Mouse (Mus musculus) embryonic facial prominence, embryonic 12.5 days (tissue): ENCODE data around the gene 2410015M20Rik. TPM values are rescaled to one million over a fixed set of nuclear protein-coding genes. Genes with fewer than 3 reads are reported as not detected.
"Not testable (repeated sequence)": the region's sequence is repeated elsewhere in the genome, so short reads cannot be mapped to it uniquely, and the experiment has no call there.

Experiments
- ATAC-seq: fragments of 200-750 bp; cut with Nextera tagmentation; 2 replicates; pipeline ENCODE4 v1.8.0; 2017; ENCODE audit not compliant: insufficient number of reproducible peaks, insufficient read depth, low FRiP score, low TSS enrichment
- H3K27ac ChIP-seq: fragments of 300-500 bp; sonication (generic); 2 replicates; pipeline ENCODE4 v1.5.1; 2016; ENCODE audit warnings: mild to moderate bottlenecking
- H3K27me3 ChIP-seq: fragments of 300-500 bp; sonication (generic); 2 replicates; pipeline ENCODE4 v1.6.1; 2016; ENCODE audit warnings: mild to moderate bottlenecking, moderate library complexity
- H3K36me3 ChIP-seq: fragments of 300-500 bp; sonication (generic); 2 replicates; pipeline ENCODE4 v1.6.1; 2016; ENCODE audit warnings: mild to moderate bottlenecking
- H3K4me1 ChIP-seq: fragments of 300-500 bp; sonication (generic); 2 replicates; pipeline ENCODE4 v1.6.1; 2016
- H3K4me2 ChIP-seq: fragments of 300-500 bp; sonication (generic); replicated peaks from 2 replicates; pipeline ENCODE4 v1.6.1; 2016; ENCODE audit warnings: mild to moderate bottlenecking, moderate library complexity
- H3K4me3 ChIP-seq: fragments of 300-500 bp; sonication (generic); 2 replicates; pipeline ENCODE4 v1.5.1; 2016; ENCODE audit warnings: mild to moderate bottlenecking
- H3K9ac ChIP-seq: fragments of 300-500 bp; sonication (generic); 2 replicates; pipeline ENCODE4 v1.6.1; 2016; ENCODE audit warnings: mild to moderate bottlenecking, moderate library complexity
- H3K9me3 ChIP-seq: fragments of 300-500 bp; sonication (generic); 2 replicates; pipeline ENCODE4 v1.6.1; 2016; ENCODE audit warnings: mild to moderate bottlenecking, moderate library complexity
- WGBS: fragments of 180-500 bp; shearing (Covaris S2); methylation state at CpG from one replicate; pipeline ENCODE4 v1.1.7; 2016; 5-methylcytosine and 5-hydroxymethylcytosine counted together
- polyA plus RNA-seq: library from polyadenylated mRNA; unstranded; fragments of >200 nt; fragmentation: Nextera tagmentation; extraction: Ambion mirVana; gene quantifications from 2 replicates; pipeline ENCODE4 v1.2.1, GENCODE M21; 2016

2410015M20Rik gene
- polyA plus RNA-seq, 1 experiment from 2014 or later, result 208 TPM

GRCm38 (mm10) chr17:56626754-56627470 is 17.3 kb upstream of the 2410015M20Rik start, which contains the start of gene Lonp1:
Gene Lonp1, minus strand, starts transcription at chr17:56626887.
- WGBS, result under 1% methylated on average over 51 of the region's 51 CpGs
- Histone ChIP-seq H3K4me1 (peaks cover 17% of the 10 kb centered on the region), H3K27me3 (no peaks in the 10 kb centered on the region)

GRCm38 (mm10) chr17:56626260-56626659 is 16.7 kb upstream of the 2410015M20Rik start:
- Histone ChIP-seq H3K27me3 (no peaks in the 10 kb centered on the region), H3K27ac (peak overlapping the region; percentile 70; the same call in 1 of the 2 replicates)
- WGBS, result under 1% methylated on average over 24 of the region's 32 CpGs

More at GRCm38 (mm10) chr17:56626754-56627470, 17.3 kb upstream of the 2410015M20Rik start, which contains the start of gene Lonp1:
- Histone ChIP-seq H3K27ac (peak within 1 kb of the TSS; percentile 80), H3K36me3 (peaks cover 16% of the 10 kb centered on the region), H3K9ac (peak within 1 kb of the TSS; percentile 92), H3K4me3 (peak within 1 kb of the TSS; percentile 96), H3K4me2 (peak within 1 kb of the TSS; percentile 94), H3K9me3 (no peaks in the 10 kb centered on the region)
- ATAC-seq, result peak; percentile 87

GRCm38 (mm10) chr17:56625495-56625894 is 15.9 kb upstream of the 2410015M20Rik start:
- peak overlapping the region; percentile 96; the same call in 1 of the 2 replicates for H3K4me3 ChIP-seq
- H3K27me3 ChIP-seq, result no peaks in the 10 kb centered on the region
- H3K4me1 ChIP-seq, result peaks cover 17% of the 10 kb centered on the region
- H3K9me3 ChIP-seq, result no peaks in the 10 kb centered on the region
- H3K4me2 ChIP-seq, result peak overlapping the region; percentile 94; the same call in 1 of the 2 replicates
- no peak for ATAC-seq
- no peak overlapping the region for H3K27ac ChIP-seq
- WGBS, result 70% methylated on average over 3 of the region's 3 CpGs
- H3K9ac ChIP-seq, result no peak overlapping the region
- peaks cover 29% of the 10 kb centered on the region for H3K36me3 ChIP-seq

More at GRCm38 (mm10) chr17:56626260-56626659, 16.7 kb upstream of the 2410015M20Rik start:
- Histone ChIP-seq H3K9ac (peak overlapping the region; percentile 92), H3K4me1 (peaks cover 17% of the 10 kb centered on the region), H3K4me2 (peak overlapping the region; percentile 94), H3K9me3 (no peaks in the 10 kb centered on the region), H3K36me3 (peaks cover 22% of the 10 kb centered on the region), H3K4me3 (peak overlapping the region; percentile 96)
- no peak for ATAC-seq

GRCm38 (mm10) chr17:56617628-56618027 is 8.1 kb upstream of the 2410015M20Rik start:
- ATAC-seq, result no peak
- H3K36me3 ChIP-seq, result peaks cover 83% of the 10 kb centered on the region

GRCm38 (mm10) chr17:56616725-56617124 is 7.2 kb upstream of the 2410015M20Rik start:
- peaks cover 74% of the 10 kb centered on the region for H3K36me3 ChIP-seq
- H3K27ac ChIP-seq, result no peak overlapping the region
- H3K9me3 ChIP-seq, result no peaks in the 10 kb centered on the region
- no peak overlapping the region for H3K9ac ChIP-seq
- WGBS, result 77% methylated on average over 3 of the region's 3 CpGs
- H3K4me1 ChIP-seq, result peaks cover 18% of the 10 kb centered on the region
- no peaks in the 10 kb centered on the region for H3K27me3 ChIP-seq
- H3K4me3 ChIP-seq, result no peak overlapping the region
- no peak for ATAC-seq
- H3K4me2 ChIP-seq, result no peak overlapping the region

More at GRCm38 (mm10) chr17:56617628-56618027, 8.1 kb upstream of the 2410015M20Rik start:
- peaks cover 15% of the 10 kb centered on the region for H3K4me1 ChIP-seq
- 92% methylated on average over 8 of the region's 8 CpGs for WGBS
- H3K9ac ChIP-seq, result 0 out of 2 replicates have a peak overlapping the region, but pooled peaks have one; percentile 7
- H3K9me3 ChIP-seq, result no peaks in the 10 kb centered on the region
- no peak overlapping the region for H3K4me3 ChIP-seq
- no peaks in the 10 kb centered on the region for H3K27me3 ChIP-seq
- H3K27ac ChIP-seq, result no peak overlapping the region
- no peak overlapping the region for H3K4me2 ChIP-seq

GRCm38 (mm10) chr17:56615792-56616191 is 6.2 kb upstream of the 2410015M20Rik start:
- 93% methylated on average over 4 of the region's 4 CpGs for WGBS
- no peaks in the 10 kb centered on the region for H3K9me3 ChIP-seq
- no peak overlapping the region for H3K9ac ChIP-seq
- H3K4me1 ChIP-seq, result peaks cover 18% of the 10 kb centered on the region
- H3K36me3 ChIP-seq, result peaks cover 66% of the 10 kb centered on the region
- H3K4me3 ChIP-seq, result no peak overlapping the region
- no peak overlapping the region for H3K4me2 ChIP-seq
- no peak for ATAC-seq
- H3K27ac ChIP-seq, result no peak overlapping the region
- H3K27me3 ChIP-seq, result no peaks in the 10 kb centered on the region

- WGBS, result 87% methylated on average over 11 of the region's 11 CpGs
- peaks cover 61% of the 10 kb centered on the region for H3K36me3 ChIP-seq
- H3K9ac ChIP-seq, result peak overlapping the region; percentile 83
- peak overlapping the region; percentile 96 for H3K4me2 ChIP-seq
- no peak for ATAC-seq
- no peaks in the 10 kb centered on the region for H3K9me3 ChIP-seq
- peak overlapping the region; percentile 68 for H3K4me3 ChIP-seq
- no peak overlapping the region for H3K27ac ChIP-seq
- H3K4me1 ChIP-seq, result peaks cover 22% of the 10 kb centered on the region
- H3K27me3 ChIP-seq, result no peaks in the 10 kb centered on the region
Measured at GRCm38 (mm10) chr17:56615136-56615784, 5.7 kb upstream of the 2410015M20Rik start.

- H3K27ac ChIP-seq, result no peak overlapping the region
- no peaks in the 10 kb centered on the region for H3K9me3 ChIP-seq
- ATAC-seq, result no peak
- peak overlapping the region; percentile 96 for H3K4me2 ChIP-seq
- peak overlapping the region; percentile 68 for H3K4me3 ChIP-seq
- WGBS, result 33% methylated on average over 14 of the region's 14 CpGs
- peaks cover 54% of the 10 kb centered on the region for H3K36me3 ChIP-seq
- peaks cover 23% of the 10 kb centered on the region for H3K4me1 ChIP-seq
- H3K27me3 ChIP-seq, result no peaks in the 10 kb centered on the region
- peak overlapping the region; percentile 83 for H3K9ac ChIP-seq
Measured at GRCm38 (mm10) chr17:56614391-56615135, 5.0 kb upstream of the 2410015M20Rik start.

GRCm38 (mm10) chr17:56613893-56614292 is 4.3 kb upstream of the 2410015M20Rik start:
- Histone ChIP-seq H3K4me3 (peak overlapping the region; percentile 68), H3K9ac (peak overlapping the region; percentile 83), H3K27ac (peak overlapping the region; percentile 94; the same call in 1 of the 2 replicates), H3K4me1 (peaks cover 24% of the 10 kb centered on the region), H3K4me2 (peak overlapping the region; percentile 96), H3K36me3 (peaks cover 47% of the 10 kb centered on the region)
- H3K9me3 ChIP-seq, ATAC-seq, H3K27me3 ChIP-seq: not testable (repeated sequence)
- under 1% methylated on average over 26 of the region's 26 CpGs for WGBS

GRCm38 (mm10) chr17:56613236-56613844 is 3.8 kb upstream of the 2410015M20Rik start, which contains the start of gene Rpl36:
Gene Rpl36, plus strand, starts transcription at chr17:56613416.
- Histone ChIP-seq H3K9ac (peak within 1 kb of the TSS; percentile 83), H3K9me3 (no peaks in the 10 kb centered on the region), H3K4me2 (peak within 1 kb of the TSS; percentile 96), H3K27ac (peak within 1 kb of the TSS; percentile 94), H3K36me3 (peaks cover 41% of the 10 kb centered on the region), H3K27me3 (no peaks in the 10 kb centered on the region), H3K4me1 (peaks cover 29% of the 10 kb centered on the region), H3K4me3 (peak within 1 kb of the TSS; percentile 68)
- peak; percentile 28 for ATAC-seq
- under 1% methylated on average over 52 of the region's 52 CpGs for WGBS

- H3K4me2 ChIP-seq, H3K9ac ChIP-seq, ATAC-seq, H3K27me3 ChIP-seq, H3K27ac ChIP-seq, H3K9me3 ChIP-seq, H3K4me3 ChIP-seq: not testable (repeated sequence)
- 75% methylated on average over 10 of the region's 10 CpGs for WGBS
- peaks cover 31% of the 10 kb centered on the region for H3K4me1 ChIP-seq
- peaks cover 36% of the 10 kb centered on the region for H3K36me3 ChIP-seq
Measured at GRCm38 (mm10) chr17:56612565-56612939, 3.0 kb upstream of the 2410015M20Rik start.
